Mouse (Mus musculus) G1E (cell line): Measurements from ENCODE around the gene Hyou1. TPM values are rescaled to one million over a fixed set of nuclear protein-coding genes. Genes with fewer than 3 reads are reported as not detected.

Source experiments
- ATAC-seq: 2 replicates; pipeline ENCODE4 v1.8.0; 2016; ENCODE audit warnings: mild to moderate bottlenecking; ENCODE audit not compliant: insufficient number of reproducible peaks, poor library complexity, low FRiP score, severe bottlenecking; ENCODE audit errors: extremely low read depth
- DNase-seq: peaks from one replicate; pipeline ENCODE4 v3.0.0; 2012; ENCODE audit warnings: low spot score
- H3K27me3 ChIP-seq: 2 replicates; pipeline ENCODE4 v1.6.1; 2012; ENCODE audit warnings: mild to moderate bottlenecking, low read length, inconsistent platforms; ENCODE audit not compliant: insufficient read depth
- H3K36me3 ChIP-seq: replicated peaks from 2 replicates; pipeline ENCODE3; 2012; ENCODE audit warnings: mild to moderate bottlenecking, inconsistent platforms
- H3K4me1 ChIP-seq: 2 replicates; pipeline ENCODE4 v1.6.1; 2012; ENCODE audit warnings: low read depth, low read length, inconsistent platforms, mixed read lengths; ENCODE audit not compliant: insufficient read depth
- H3K4me3 ChIP-seq: 2 replicates; pipeline ENCODE4 v1.5.1; 2012; ENCODE audit warnings: low read depth, mild to moderate bottlenecking, inconsistent platforms, low read length, moderate library complexity, mixed read lengths
- H3K9me3 ChIP-seq: replicated peaks from 2 replicates; pipeline ENCODE4 v1.6.1; 2012; ENCODE audit warnings: inconsistent platforms
- CTCF ChIP-seq: IDR thresholded peaks from 2 replicates; pipeline ENCODE4 v1.5.1; 2012; ENCODE audit warnings: low read depth, low read length, inconsistent platforms, mixed read lengths
- GATA1 ChIP-seq: IDR thresholded peaks from 2 replicates; pipeline ENCODE4 v1.6.1; 2012; ENCODE audit warnings: borderline replicate concordance, low read length, inconsistent platforms, mixed read lengths
- GATA2 ChIP-seq: IDR thresholded peaks from 2 replicates; pipeline ENCODE4 v1.6.1; 2012; ENCODE audit warnings: low read depth, low read length, inconsistent platforms, borderline replicate concordance
- POLR2AphosphoS5 ChIP-seq: IDR thresholded peaks from 2 replicates; pipeline ENCODE4 v1.6.1; 2012; ENCODE audit warnings: low read depth, low read length, inconsistent platforms; ENCODE audit not compliant: insufficient replicate concordance
- TAL1 ChIP-seq: conservative IDR thresholded peaks from 2 replicates; pipeline ENCODE4 v1.6.1; 2012; ENCODE audit warnings: low read depth, low read length, inconsistent platforms, mixed read lengths
- polyA plus RNA-seq: library from polyadenylated mRNA; stranded (reverse); fragments of >175 nt; gene quantifications from 2 replicates; pipeline ENCODE4 v1.2.3, GENCODE M21; 2012
- total RNA-seq, 2 experiments: library from RNA; stranded (forward) in 1 of 2; stranded (reverse) in 1 of 2; fragments of 200-1000 nt in 1 of 2; fragments of >200 nt in 1 of 2; fragmentation: Nextera tagmentation in 1 of 2; gene quantifications; 2 replicates each; pipeline ENCODE4 v1.2.3; 2014 to 2017

Hyou1 gene
- total and polyA plus RNA-seq, 3 experiments = 27.9 to 51.8 (median 36.6) TPM

- DNase-seq = no peak
Measured at GRCm38 (mm10) chr9:44389273-44389672, 10.0 kb downstream of the Hyou1 start.

GRCm38 (mm10) chr9:44391466-44391865 lies 12.2 kb downstream of the Hyou1 start:
- H3K36me3 ChIP-seq = peaks cover 63% of the 10 kb centered on the region
- no peak overlapping the region for H3K4me3 ChIP-seq
- no peak for TF ChIP-seq POLR2AphosphoS5
- peak; percentile 79 for TF ChIP-seq CTCF
- no peaks in the 10 kb centered on the region for H3K27me3 ChIP-seq
- H3K4me1 ChIP-seq = peaks cover 14% of the 10 kb centered on the region
- no peaks in the 10 kb centered on the region for H3K9me3 ChIP-seq
- DNase-seq (peak; percentile 29), ATAC-seq (no peak)

More at GRCm38 (mm10) chr9:44389273-44389672, 10.0 kb downstream of the Hyou1 start:
- ATAC-seq = no peak
- TF ChIP-seq TAL1 = no peak
- peak; percentile 69 for TF ChIP-seq CTCF
- Histone ChIP-seq H3K4me3 (no peak overlapping the region), H3K36me3 (peaks cover 85% of the 10 kb centered on the region), H3K4me1 (peaks cover 8% of the 10 kb centered on the region; the same call in 1 of the 2 replicates), H3K27me3 (no peaks in the 10 kb centered on the region), H3K9me3 (no peaks in the 10 kb centered on the region)

DNA sequence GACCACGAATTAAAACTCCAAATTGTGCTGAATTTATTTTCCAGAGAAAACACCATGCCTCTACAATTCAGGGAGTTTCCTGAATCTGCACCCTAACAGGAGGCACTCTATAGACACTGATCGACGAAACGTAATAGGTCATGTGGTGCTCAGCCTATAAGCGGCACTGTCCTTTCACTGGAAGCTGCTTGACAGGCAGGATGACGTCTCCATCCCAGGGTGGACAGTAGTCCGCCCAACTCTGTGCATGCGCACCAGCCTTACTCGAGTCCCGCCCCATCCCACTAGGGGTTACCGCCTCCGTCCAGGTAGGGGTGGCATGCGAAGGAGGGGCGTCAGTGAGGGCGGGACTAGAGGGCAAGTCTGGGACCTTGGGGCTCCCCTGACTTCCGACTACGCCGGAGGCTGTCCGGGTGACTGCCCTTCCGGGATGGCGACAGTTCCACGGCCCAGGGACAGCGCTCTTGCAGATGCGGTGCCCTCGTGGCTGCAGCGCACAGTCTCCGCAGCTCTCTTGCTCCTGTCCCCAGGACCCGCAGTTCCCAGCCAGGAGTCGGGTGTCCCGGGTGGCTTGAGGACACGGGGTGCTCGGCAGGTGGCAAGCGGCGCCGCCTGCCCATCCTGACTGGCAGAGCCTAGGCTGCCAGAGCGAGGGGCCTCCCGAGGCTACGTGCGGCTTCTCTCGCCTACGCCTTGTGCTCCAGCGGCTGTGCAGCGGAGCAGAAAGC lies 17.6 kb downstream of the Hyou1 start, which contains the start of gene Slc37a4:
Slc37a4 (plus strand) TSS at position 169 of the 728 bp plus-strand sequence.
- TF ChIP-seq TAL1 = no peak
- no peaks in the 10 kb centered on the region for H3K27me3 ChIP-seq
- ATAC-seq = peak; percentile 99
- no peaks in the 10 kb centered on the region for H3K9me3 ChIP-seq
- peaks cover 52% of the 10 kb centered on the region for H3K4me1 ChIP-seq
- peak; percentile 97 for DNase-seq
- H3K36me3 ChIP-seq = peaks cover 47% of the 10 kb centered on the region
- H3K4me3 ChIP-seq = peak within 1 kb of the TSS; percentile 81

DNA sequence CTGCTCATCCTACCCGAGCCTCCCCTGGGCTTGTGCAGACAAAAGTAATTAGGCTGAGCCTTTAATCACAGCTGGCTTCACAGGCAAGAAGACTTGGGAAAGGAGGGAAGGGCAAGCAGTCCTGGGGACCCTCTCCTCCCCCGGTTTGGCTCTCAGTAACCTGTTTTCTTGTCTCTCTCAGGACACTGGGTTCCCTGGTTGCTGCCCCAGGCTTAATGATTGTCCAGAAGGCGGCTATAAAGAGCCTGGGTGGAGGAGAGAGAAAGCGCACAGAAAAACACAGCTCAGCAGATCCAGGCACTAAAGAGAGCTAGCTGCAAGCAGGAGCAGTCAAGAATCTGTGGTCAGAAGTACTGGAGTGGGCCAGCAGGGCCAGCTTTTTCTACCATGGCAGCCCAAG lies 18.8 kb downstream of the Hyou1 start:
- Histone ChIP-seq H3K4me1 (peaks cover 59% of the 10 kb centered on the region), H3K36me3 (peaks cover 49% of the 10 kb centered on the region), H3K9me3 (no peaks in the 10 kb centered on the region), H3K4me3 (peak overlapping the region; percentile 81), H3K27me3 (no peaks in the 10 kb centered on the region)
- no peak for ATAC-seq
- TF ChIP-seq CTCF (no peak), TAL1 (no peak), GATA1 (no peak), GATA2 (no peak)
- no peak for DNase-seq

GRCm38 (mm10) chr9:44398551-44398950 lies 19.3 kb downstream of the Hyou1 start:
- ATAC-seq (no peak), DNase-seq (no peak)
- Histone ChIP-seq H3K36me3 (peaks cover 53% of the 10 kb centered on the region), H3K4me1 (peaks cover 62% of the 10 kb centered on the region), H3K4me3 (peak overlapping the region; percentile 81; the same call in 1 of the 2 replicates), H3K9me3 (no peaks in the 10 kb centered on the region), H3K27me3 (no peaks in the 10 kb centered on the region)
- TF ChIP-seq CTCF (no peak), GATA1 (no peak), GATA2 (no peak), POLR2AphosphoS5 (no peak), TAL1 (no peak)

DNA sequence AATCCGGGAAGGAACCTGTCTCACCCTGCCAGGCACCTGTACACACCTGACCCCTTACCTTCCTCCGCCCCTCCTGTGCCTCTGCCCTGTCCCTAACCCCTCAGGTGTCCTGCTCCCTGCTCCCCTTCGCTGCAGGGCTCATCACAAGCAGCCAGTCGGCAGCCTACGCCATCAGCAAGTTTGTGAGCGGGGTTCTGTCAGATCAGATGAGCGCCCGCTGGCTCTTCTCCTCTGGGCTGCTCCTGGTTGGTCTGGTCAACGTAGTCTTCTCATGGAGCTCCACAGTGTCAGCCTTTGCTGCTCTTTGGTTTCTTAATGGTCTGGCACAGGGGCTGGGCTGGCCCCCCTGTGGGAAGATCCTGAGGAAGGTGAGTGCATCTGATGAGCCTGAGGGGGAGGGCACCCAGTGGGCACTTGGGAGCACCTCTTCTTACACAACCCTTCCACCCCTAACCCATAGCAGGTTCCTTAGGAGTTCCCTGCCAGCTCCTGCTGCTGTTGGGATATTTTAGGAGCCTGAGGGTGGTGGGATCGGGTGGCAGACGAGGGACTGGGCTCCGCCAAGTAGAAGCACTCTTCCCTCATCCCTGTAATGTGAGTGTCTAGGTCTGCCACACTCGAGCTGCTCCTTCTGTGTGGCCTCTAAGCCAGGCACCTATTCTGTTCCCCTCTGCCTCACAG lies 20.0 kb downstream of the Hyou1 start:
- peaks cover 60% of the 10 kb centered on the region for H3K36me3 ChIP-seq
- no peak for ATAC-seq

More for the DNA sequence above, 20.0 kb downstream of the Hyou1 start:
- TF ChIP-seq GATA2 (no peak), CTCF (no peak), POLR2AphosphoS5 (no peak), GATA1 (no peak), TAL1 (no peak)
- Histone ChIP-seq H3K9me3 (no peaks in the 10 kb centered on the region), H3K4me3 (peak overlapping the region; percentile 55; the same call in 1 of the 2 replicates), H3K4me1 (peaks cover 67% of the 10 kb centered on the region), H3K27me3 (no peaks in the 10 kb centered on the region)
- DNase-seq = no peak
